Mouse (Mus musculus) kidney, adult 2 months (tissue): ENCODE measurements around the gene Ccne1. TPM values are rescaled to one million over a fixed set of nuclear protein-coding genes. Genes with fewer than 3 reads are reported as not detected.
A peak's percentile ranks its signal among the peaks of the same experiment; 100 is the strongest.

Source experiments
- DNase-seq: peaks from one replicate; pipeline ENCODE4 v3.0.0; 2021
- H3K27ac ChIP-seq: fragments of 200-500 bp; 2 replicates; pipeline ENCODE4 v1.5.1; 2012; ENCODE audit warnings: low read depth, low read length, control low read depth, inconsistent platforms; ENCODE audit not compliant: insufficient read depth
- H3K27me3 ChIP-seq: fragments of 200-500 bp; replicated peaks from 2 replicates; pipeline ENCODE4 v1.6.1; 2012; ENCODE audit warnings: mild to moderate bottlenecking, moderate library complexity, low read length, inconsistent platforms; ENCODE audit not compliant: control insufficient read depth, insufficient read depth
- H3K36me3 ChIP-seq: fragments of 200-500 bp; 2 replicates; pipeline ENCODE4 v1.6.1; 2012; ENCODE audit warnings: mild to moderate bottlenecking, moderate library complexity, low read length, inconsistent platforms; ENCODE audit not compliant: control insufficient read depth, insufficient read depth
- H3K4me1 ChIP-seq: fragments of 200-500 bp; 2 replicates; pipeline ENCODE4 v1.6.1; 2011; ENCODE audit warnings: low read length; ENCODE audit not compliant: control insufficient read depth, insufficient read depth
- H3K4me3 ChIP-seq: fragments of 200-500 bp; 2 replicates; pipeline ENCODE4 v1.5.1; 2011; ENCODE audit warnings: mild to moderate bottlenecking, low read depth, low read length, control low read depth; ENCODE audit not compliant: insufficient read depth
- CTCF ChIP-seq: fragments of 200-500 bp; conservative IDR thresholded peaks from 2 replicates; pipeline ENCODE4 v1.5.1; 2011; ENCODE audit warnings: low read depth, mild to moderate bottlenecking, control low read depth, low read length, moderate library complexity, mixed read lengths; ENCODE audit not compliant: insufficient read depth, insufficient read length
- POLR2A ChIP-seq: fragments of 200-500 bp; IDR thresholded peaks from one replicate; pipeline ENCODE4 v1.6.1; 2011; ENCODE audit warnings: low read depth, low read length, control low read depth
- WGBS: fragments of 180-500 bp; shearing (Covaris S2); methylation state at CpG from one replicate; pipeline ENCODE4 v1.1.7; 2018; 5-methylcytosine and 5-hydroxymethylcytosine counted together
- polyA plus RNA-seq: library from polyadenylated mRNA; depleted of rRNA; stranded (reverse); fragments of >200 nt; gene quantifications from 2 replicates; pipeline ENCODE4 v1.2.3, GENCODE M21; 2012

Gene Ccne1
- polyA plus RNA-seq, 1 experiment, result 0.95 TPM

- Histone ChIP-seq H3K27ac (no peak overlapping the region), H3K4me3 (no peak overlapping the region), H3K4me1 (peaks cover 4% of the 10 kb centered on the region; the same call in 1 of the 2 replicates), H3K36me3 (no peaks in the 10 kb centered on the region), H3K27me3 (no peaks in the 10 kb centered on the region)
- no peak for DNase-seq
- TF ChIP-seq POLR2A (no peak), CTCF (no peak)
These were observed 24.4 kb downstream of the Ccne1 start for GRCm38 (mm10) chr7:38082971-38083370.

- no peak for DNase-seq
- Histone ChIP-seq H3K27ac (no peak overlapping the region), H3K4me3 (no peak overlapping the region), H3K36me3 (no peaks in the 10 kb centered on the region), H3K4me1 (no peaks in the 10 kb centered on the region), H3K27me3 (no peaks in the 10 kb centered on the region)
- TF ChIP-seq POLR2A (no peak), CTCF (no peak)
- 49% methylated on average over 7 of the region's 7 CpGs for WGBS
These were observed 30.1 kb downstream of the Ccne1 start for GRCm38 (mm10) chr7:38077189-38077588.

GRCm38 (mm10) chr7:38075487-38075886 is 31.8 kb downstream of the Ccne1 start:
- 73% methylated on average over 6 of the region's 6 CpGs for WGBS
- Histone ChIP-seq H3K4me1 (no peaks in the 10 kb centered on the region), H3K27me3 (no peaks in the 10 kb centered on the region), H3K36me3 (no peaks in the 10 kb centered on the region), H3K4me3 (no peak overlapping the region), H3K27ac (no peak overlapping the region)
- DNase-seq, result no peak
- TF ChIP-seq POLR2A (no peak), CTCF (no peak)

GRCm38 (mm10) chr7:38074920-38075319 is 32.4 kb downstream of the Ccne1 start:
- TF ChIP-seq CTCF (no peak), POLR2A (no peak)
- WGBS, result 55% methylated on average over 10 of the region's 10 CpGs
- no peak overlapping the region for H3K4me3 ChIP-seq
- H3K27ac ChIP-seq, result no peak overlapping the region
- H3K4me1 ChIP-seq, result no peaks in the 10 kb centered on the region
- DNase-seq, result no peak
- H3K36me3 ChIP-seq, result no peaks in the 10 kb centered on the region
- no peaks in the 10 kb centered on the region for H3K27me3 ChIP-seq

- no peak for TF ChIP-seq CTCF
- Histone ChIP-seq H3K27ac (no peak overlapping the region), H3K27me3 (no peaks in the 10 kb centered on the region), H3K36me3 (no peaks in the 10 kb centered on the region), H3K4me3 (no peak overlapping the region), H3K4me1 (no peaks in the 10 kb centered on the region)
- no peak for DNase-seq
- WGBS, result 10% methylated on average over 14 of the region's 14 CpGs
These were observed 32.8 kb downstream of the Ccne1 start for GRCm38 (mm10) chr7:38074514-38074913.

GRCm38 (mm10) chr7:38073782-38074181 is 33.6 kb downstream of the Ccne1 start:
- Histone ChIP-seq H3K27me3 (no peaks in the 10 kb centered on the region), H3K36me3 (no peaks in the 10 kb centered on the region), H3K27ac (no peak overlapping the region), H3K4me3 (no peak overlapping the region), H3K4me1 (no peaks in the 10 kb centered on the region)
- TF ChIP-seq POLR2A (no peak), CTCF (peak; percentile 66)
- DNase-seq, result peak; percentile 47
- 18% methylated on average over 3 of the region's 3 CpGs for WGBS

- Histone ChIP-seq H3K36me3 (no peaks in the 10 kb centered on the region), H3K27me3 (no peaks in the 10 kb centered on the region), H3K27ac (no peak overlapping the region), H3K4me3 (no peak overlapping the region), H3K4me1 (no peaks in the 10 kb centered on the region)
- 69% methylated on average over 5 of the region's 5 CpGs for WGBS
- TF ChIP-seq CTCF (no peak), POLR2A (no peak)
- DNase-seq, result no peak
These were observed 36.3 kb downstream of the Ccne1 start for GRCm38 (mm10) chr7:38071065-38071464.

GRCm38 (mm10) chr7:38070663-38071062 is 36.7 kb downstream of the Ccne1 start:
- H3K27me3 ChIP-seq, result no peaks in the 10 kb centered on the region
- H3K27ac ChIP-seq, result no peak overlapping the region
- no peak for TF ChIP-seq CTCF
- no peak for TF ChIP-seq POLR2A
- no peaks in the 10 kb centered on the region for H3K36me3 ChIP-seq
- H3K4me1 ChIP-seq, result no peaks in the 10 kb centered on the region
- H3K4me3 ChIP-seq, result no peak overlapping the region
- DNase-seq, result no peak
- 43% methylated on average over 2 of the region's 2 CpGs for WGBS
